In the genomic region with DNA sequence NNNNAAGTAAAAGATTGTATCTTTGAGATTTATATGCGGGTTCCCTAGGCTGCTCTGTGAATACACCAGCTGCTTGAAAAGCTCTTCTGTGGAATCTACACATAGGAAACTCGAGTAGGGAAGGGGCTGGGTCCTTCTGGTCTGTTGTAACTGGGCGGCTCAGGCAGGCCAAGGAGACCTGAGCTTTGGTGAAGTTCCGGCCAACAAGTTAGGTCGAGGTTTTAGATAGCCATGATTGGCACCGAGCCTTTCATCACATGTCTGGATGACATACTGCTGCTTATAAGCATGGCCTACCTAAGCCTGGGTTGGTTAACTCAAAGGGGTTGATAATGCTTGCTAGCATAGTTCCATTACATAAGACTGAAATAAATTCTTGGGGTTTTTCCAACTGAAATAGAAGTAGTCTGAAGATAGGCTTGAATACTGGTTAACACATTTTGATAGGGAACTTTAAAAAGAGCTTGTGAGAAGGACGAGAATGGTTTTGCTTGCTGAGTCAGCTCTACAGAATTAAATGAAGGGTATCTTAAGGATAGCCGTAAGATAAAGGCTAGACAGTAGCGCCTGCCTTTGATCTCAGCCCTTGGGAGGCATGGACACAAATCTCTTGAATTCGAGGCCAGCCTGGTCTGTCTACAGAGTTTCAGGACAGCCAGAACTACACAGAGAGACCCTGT, we compare ENCODE assay signal across 8 mouse cellular contexts. TPM values are rescaled to one million over a fixed set of nuclear protein-coding genes. Genes with fewer than 3 reads are reported as not detected.
DNase-seq lines count a peak whose midpoint lies in the region; ATAC-seq and TF ChIP-seq lines count a peak whose summit lies in the region.

No protein-coding gene starts in this region.

- TF ChIP-seq EP300 in heart, postnatal 0 days (IDR thresholded peaks at IDR 0.05; ENCODE audit: low read depth): peak; percentile 67

- H3K36me3 ChIP-seq in erythroblast, embryonic 14.5 days (ENCODE audit: control insufficient read depth): peaks cover 55% of the 10 kb centered on the region
- peaks cover 33% of the 10 kb centered on the region for H3K36me3 ChIP-seq in heart, postnatal 0 days (replicated peaks; ENCODE audit: control insufficient read depth, insufficient read depth, low read length)

- peaks cover 55% of the 10 kb centered on the region for H3K4me1 ChIP-seq in erythroblast, embryonic 14.5 days (ENCODE audit: control insufficient read depth)
- peaks cover 18% of the 10 kb centered on the region for H3K4me1 ChIP-seq in heart, postnatal 0 days (ENCODE audit: control insufficient read depth, insufficient read depth)

- TF ChIP-seq CTCF in heart, postnatal 0 days (IDR thresholded peaks at IDR 0.05; ENCODE audit: low read depth): no peak

- peak overlapping the region; percentile 74 for H3K4me3 ChIP-seq in erythroblast, embryonic 14.5 days (replicated peaks)
- peak overlapping the region; percentile 91 for H3K4me3 ChIP-seq in heart, postnatal 0 days (ENCODE audit: low read depth, low read length)

- peak overlapping the region; percentile 74 for H3K4me2 ChIP-seq in heart, postnatal 0 days (ENCODE audit: low read depth, low read length)

- ATAC-seq in frontal cortex, adult (ENCODE audit: low TSS enrichment): peak; percentile 10; the same call in 1 of the 2 replicates
- peak; percentile 62 for ATAC-seq in heart, postnatal 0 days (ENCODE audit: insufficient read depth, low read depth)

- WGBS in heart, postnatal 0 days: 2% methylated on average over 10 of the region's 10 CpGs

- no peak for DNase-seq in frontal cortex, postnatal 25 days (ENCODE audit: low spot score in 2 of 2)
- DNase-seq in adrenal gland, adult 2 months: peak; percentile 73
- DNase-seq in heart, postnatal 0 days (ENCODE audit: low spot score): peak; percentile 90
- peak; percentile 69 to 70 for DNase-seq in kidney, postnatal 36 days
- DNase-seq in lung, postnatal 4 days: peak; percentile 62 to 70
- DNase-seq in spleen, postnatal 36 days (ENCODE audit: low spot score in 2 of 2): peak; percentile 30 to 41

- peak overlapping the region; percentile 98 for H3K9ac ChIP-seq in heart, postnatal 0 days (replicated peaks; ENCODE audit: low read depth, low read length)

- H3K9me3 ChIP-seq in erythroblast, embryonic 14.5 days (ENCODE audit: control insufficient read depth, low read length): no peaks in the 10 kb centered on the region
- H3K9me3 ChIP-seq in heart, postnatal 0 days (replicated peaks; ENCODE audit: control insufficient read depth, low read length): no peaks in the 10 kb centered on the region

- peaks cover 9% of the 10 kb centered on the region for H3K27me3 ChIP-seq in erythroblast, embryonic 14.5 days (ENCODE audit: control insufficient read depth)
- H3K27me3 ChIP-seq in heart, postnatal 0 days (ENCODE audit: control insufficient read depth, insufficient read depth, low read length): no peaks in the 10 kb centered on the region

- H3K27ac ChIP-seq in heart, postnatal 0 days (ENCODE audit: low read depth): peak overlapping the region; percentile 98

RNA-seq across cellular contexts. Expression of gene Naca, which starts 1.5 kb away (rescaled TPM):
- 100 to 1,000 TPM; 607 to 630 TPM for total RNA-seq in adrenal gland, adult 2 months (2021)
- 178 and 209 TPM in 2 replicates for polyA plus RNA-seq in adrenal gland, adult 2 months (2012; rRNA removed)
- polyA plus RNA-seq in erythroblast, embryonic 14.5 days (2012): 10.5 and 11.0 TPM in 2 replicates
- total RNA-seq in heart, postnatal 0 days (2014; rRNA removed; ENCODE audit: low replicate concordance): 307 and 346 TPM in 2 replicates
- polyA plus RNA-seq in heart, postnatal 0 days (2015; fragmentation: Nextera tagmentation; extraction: Ambion mirVana): 370 and 382 TPM in 2 replicates

RNA-seq across cellular contexts. Expression of gene Ptges3, which starts 21.9 kb away (rescaled TPM):
- total RNA-seq in adrenal gland, adult 2 months (2021): 100 to 1,000 TPM; 179 to 195 TPM
- 124 and 151 TPM in 2 replicates for polyA plus RNA-seq in adrenal gland, adult 2 months (2012; rRNA removed)
- 8.6 and 11.8 TPM in 2 replicates for polyA plus RNA-seq in erythroblast, embryonic 14.5 days (2012)
- 48.4 and 59.2 TPM in 2 replicates for total RNA-seq in heart, postnatal 0 days (2014; rRNA removed; ENCODE audit: low replicate concordance)
- 209 and 211 TPM in 2 replicates for polyA plus RNA-seq in heart, postnatal 0 days (2015; fragmentation: Nextera tagmentation; extraction: Ambion mirVana)

RNA-seq across cellular contexts. Expression of gene Prim1, which starts 21.9 kb away (rescaled TPM):
- 1 to 10 TPM; 2.3 to 4.4 TPM for total RNA-seq in adrenal gland, adult 2 months (2021)
- 0.26 and 0.56 TPM in 2 replicates for polyA plus RNA-seq in adrenal gland, adult 2 months (2012; rRNA removed)
- polyA plus RNA-seq in erythroblast, embryonic 14.5 days (2012): 1.3 TPM in 2 replicates
- 10.0 and 21.1 TPM in 2 replicates for total RNA-seq in heart, postnatal 0 days (2014; rRNA removed; ENCODE audit: low replicate concordance)
- polyA plus RNA-seq in heart, postnatal 0 days (2015; fragmentation: Nextera tagmentation; extraction: Ambion mirVana): 16.1 and 19.1 TPM in 2 replicates

RNA-seq across cellular contexts. Expression of gene Hsd17b6, which starts 29.5 kb away (rescaled TPM):
- total RNA-seq in adrenal gland, adult 2 months (2021): under 1 TPM in 1 of 2 experiments, not detected in 1; 0.63 TPM
- not detected in 2 replicates for polyA plus RNA-seq in adrenal gland, adult 2 months (2012; rRNA removed)
- polyA plus RNA-seq in erythroblast, embryonic 14.5 days (2012): not detected in 2 replicates
- total RNA-seq in heart, postnatal 0 days (2014; rRNA removed; ENCODE audit: low replicate concordance): not detected in 2 replicates
- not detected in 2 replicates for polyA plus RNA-seq in heart, postnatal 0 days (2015; fragmentation: Nextera tagmentation; extraction: Ambion mirVana)

RNA-seq across cellular contexts. Expression of gene Atp5b, which starts 46.2 kb away (rescaled TPM):
- 1,000 to 10,000 TPM; 2,694 to 3,346 TPM for total RNA-seq in adrenal gland, adult 2 months (2021)
- 7,039 and 9,498 TPM in 2 replicates for polyA plus RNA-seq in adrenal gland, adult 2 months (2012; rRNA removed)
- 152 and 224 TPM in 2 replicates for polyA plus RNA-seq in erythroblast, embryonic 14.5 days (2012)
- 19,517 and 23,614 TPM in 2 replicates for total RNA-seq in heart, postnatal 0 days (2014; rRNA removed; ENCODE audit: low replicate concordance)
- 9,758 and 9,784 TPM in 2 replicates for polyA plus RNA-seq in heart, postnatal 0 days (2015; fragmentation: Nextera tagmentation; extraction: Ambion mirVana)

Comparison
In these comparisons a context has a peak if more than half of its experiments do, and no peak if none do; other contexts are left out.
1. DNase-seq: peak in adrenal gland, adult 2 months (single experiment), heart, postnatal 0 days (single experiment), kidney, postnatal 36 days (2 of 2), lung, postnatal 4 days (2 of 2) and spleen, postnatal 36 days (2 of 2); none in frontal cortex, postnatal 25 days (0 of 2).
2. RNA of gene Naca, which starts 1.5 kb away (polyA plus RNA-seq): 370 to 382 TPM in heart, postnatal 0 days and 178 to 209 TPM in adrenal gland, adult 2 months; 10.5 to 11.0 TPM in erythroblast, embryonic 14.5 days; every median in the first group is over 10 times any median in the second.